In the genomic region with DNA sequence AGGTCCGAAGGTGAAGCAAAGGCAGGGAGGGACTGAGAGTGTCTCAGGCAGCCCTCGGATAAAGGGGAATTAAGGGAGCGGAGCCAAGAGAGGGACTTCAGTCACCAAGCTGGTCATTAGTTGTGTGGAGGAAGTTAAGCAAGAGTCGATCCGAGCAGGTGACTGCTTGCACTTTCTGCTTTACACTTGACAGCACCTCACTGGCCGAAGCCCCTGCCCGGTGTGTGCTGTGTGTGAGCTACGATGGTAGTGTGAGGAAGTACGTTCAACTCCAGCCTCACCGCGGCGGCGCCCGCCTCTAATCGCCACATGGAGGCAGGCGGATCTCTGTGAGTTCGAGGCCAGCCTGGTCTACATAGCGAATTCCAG, we compare ENCODE assay signal across 9 mouse cellular contexts. TPM values are rescaled to one million over a fixed set of nuclear protein-coding genes. Genes with fewer than 3 reads are reported as not detected.
DNase-seq lines count a peak whose midpoint lies in the region; ATAC-seq and TF ChIP-seq lines count a peak whose summit lies in the region.
"Had no signal": no experiment of that assay in that cellular context is flagged by ENCODE, and none has a peak within 500 bp of the region (broad histone marks: within the 10 kb centered on the region; RNA-seq: fewer than 3 reads in every experiment).

No protein-coding gene starts in this region.

- in situ Hi-C loops in Patski (cut with MboI; ENCODE audit: low pct_unique_long_range_greater_than_20kb): loop anchor here (5.0 kb wide), 1 partner anchor 37 kb away; no protein-coding TSS in a partner anchor

- no peak for DNase-seq in kidney, adult 18-20 months
- no peak for DNase-seq in Patski (ENCODE audit: low read depth, low spot score)
- DNase-seq in limb, embryonic 14.5 days (ENCODE audit: low spot score): no peak
- no peak for DNase-seq in left cerebral cortex, adult 9 months (ENCODE audit: low spot score in 2 of 2)
- no peak for DNase-seq in adipocyte (ENCODE audit: low spot score)

- no peak; the same call in 1 of the 2 replicates for ATAC-seq in kidney, embryonic 14.5 days (ENCODE audit: low FRiP score, low TSS enrichment)
- ATAC-seq in Patski: peak; percentile 4
- ATAC-seq in forebrain, embryonic 13.5 days: no peak; the same call in 1 of the 2 replicates
- ATAC-seq in limb, embryonic 14.5 days (ENCODE audit: low FRiP score, low read depth): peak; percentile 7; the same call in 1 of the 2 replicates
- peak; percentile 29 for ATAC-seq in neural tube, embryonic 14.5 days (ENCODE audit: low read depth)

- no peaks in the 10 kb centered on the region for H3K9me3 ChIP-seq in kidney, embryonic 14.5 days (ENCODE audit: control insufficient read depth, low read length)
- no peaks in the 10 kb centered on the region for H3K9me3 ChIP-seq in forebrain, embryonic 13.5 days (replicated peaks)
- H3K9me3 ChIP-seq in limb, embryonic 14.5 days (ENCODE audit: control insufficient read depth, low read length): no peaks in the 10 kb centered on the region
- H3K9me3 ChIP-seq in neural tube, embryonic 14.5 days (ENCODE audit: control insufficient read depth, low read length): no peaks in the 10 kb centered on the region

- H3K4me3 ChIP-seq in kidney, embryonic 14.5 days (ENCODE audit: low read length): peak overlapping the region; percentile 53
- H3K4me3 ChIP-seq in forebrain, embryonic 13.5 days: peak overlapping the region; percentile 57
- H3K4me3 ChIP-seq in limb, embryonic 14.5 days (replicated peaks; ENCODE audit: low read length): peak overlapping the region; percentile 69
- H3K4me3 ChIP-seq in neural tube, embryonic 14.5 days (ENCODE audit: low read depth, low read length): peak overlapping the region; percentile 68

- WGBS in kidney, embryonic 14.5 days: under 1% methylated on average over 18 of the region's 18 CpGs
- WGBS in forebrain, embryonic 13.5 days: 1% methylated on average over 18 of the region's 18 CpGs
- WGBS in limb, embryonic 14.5 days: under 1% methylated on average over 18 of the region's 18 CpGs
- under 1% methylated on average over 18 of the region's 18 CpGs for WGBS in neural tube, embryonic 14.5 days

- no peaks in the 10 kb centered on the region for H3K36me3 ChIP-seq in kidney, embryonic 14.5 days (ENCODE audit: control insufficient read depth, insufficient read depth, low read length)
- no peaks in the 10 kb centered on the region for H3K36me3 ChIP-seq in forebrain, embryonic 13.5 days (ENCODE audit: poor library complexity, severe bottlenecking)
- no peaks in the 10 kb centered on the region for H3K36me3 ChIP-seq in limb, embryonic 14.5 days (ENCODE audit: control insufficient read depth, insufficient read depth, low read length)
- no peaks in the 10 kb centered on the region for H3K36me3 ChIP-seq in neural tube, embryonic 14.5 days (ENCODE audit: control insufficient read depth, insufficient read depth, low read length)

- H3K27me3 ChIP-seq in kidney, embryonic 14.5 days (ENCODE audit: control insufficient read depth, insufficient read depth, low read length): no peaks in the 10 kb centered on the region
- no peaks in the 10 kb centered on the region for H3K27me3 ChIP-seq in Patski
- no peaks in the 10 kb centered on the region for H3K27me3 ChIP-seq in forebrain, embryonic 13.5 days
- H3K27me3 ChIP-seq in limb, embryonic 14.5 days (ENCODE audit: control insufficient read depth, insufficient read depth, low read length): no peaks in the 10 kb centered on the region
- H3K27me3 ChIP-seq in neural tube, embryonic 14.5 days (ENCODE audit: control insufficient read depth, insufficient read depth, low read length): no peaks in the 10 kb centered on the region

- H3K4me2 ChIP-seq in kidney, embryonic 14.5 days (replicated peaks; ENCODE audit: low read depth, low read length): peak overlapping the region; percentile 61
- peak overlapping the region; percentile 83 for H3K4me2 ChIP-seq in forebrain, embryonic 13.5 days
- peak overlapping the region; percentile 81 for H3K4me2 ChIP-seq in limb, embryonic 14.5 days (replicated peaks; ENCODE audit: low read depth, low read length, severe bottlenecking)
- H3K4me2 ChIP-seq in neural tube, embryonic 14.5 days (ENCODE audit: low read depth, low read length): peak overlapping the region; percentile 80

- peaks cover 18% of the 10 kb centered on the region; the same call in 1 of the 2 replicates for H3K4me1 ChIP-seq in kidney, embryonic 14.5 days (ENCODE audit: control insufficient read depth, insufficient read depth, low read length)
- H3K4me1 ChIP-seq in forebrain, embryonic 13.5 days: peaks cover 24% of the 10 kb centered on the region
- H3K4me1 ChIP-seq in limb, embryonic 14.5 days (ENCODE audit: control insufficient read depth, insufficient read depth, low read length): peaks cover 14% of the 10 kb centered on the region
- H3K4me1 ChIP-seq in neural tube, embryonic 14.5 days (ENCODE audit: control insufficient read depth, insufficient read depth, low read length): peaks cover 14% of the 10 kb centered on the region

- POLR2A ChIA-PET in Patski (lab: Charles Lee): interaction anchor here (0.6 kb wide), 1 partner anchor 31 kb away, joined by 3 read pairs; no protein-coding TSS in a partner anchor

- CTCF ChIA-PET in Patski (lab: Charles Lee): interaction anchor here (0.9 kb wide), 1 partner anchor 40 kb away, joined by 3 read pairs; no protein-coding TSS in a partner anchor

- no peak for TF ChIP-seq POLR2A in limb, embryonic 14.5 days (IDR thresholded peaks at IDR 0.05; ENCODE audit: borderline replicate concordance, extremely low read depth, insufficient read depth, insufficient read length)

- H3K27ac ChIP-seq in kidney, embryonic 14.5 days (ENCODE audit: low read depth, low read length): peak overlapping the region; percentile 88
- H3K27ac ChIP-seq in forebrain, embryonic 13.5 days: peak overlapping the region; percentile 94
- peak overlapping the region; percentile 97 for H3K27ac ChIP-seq in limb, embryonic 14.5 days (replicated peaks; ENCODE audit: low read depth, low read length)
- peak overlapping the region; percentile 96 for H3K27ac ChIP-seq in neural tube, embryonic 14.5 days (ENCODE audit: low read depth, low read length)

- no peak for TF ChIP-seq CTCF in Patski (IDR thresholded peaks at IDR 0.05)

- peak overlapping the region; percentile 60 for H3K9ac ChIP-seq in kidney, embryonic 14.5 days (ENCODE audit: low read depth, low read length)
- peak overlapping the region; percentile 75 for H3K9ac ChIP-seq in forebrain, embryonic 13.5 days
- peak overlapping the region; percentile 73 for H3K9ac ChIP-seq in limb, embryonic 14.5 days (ENCODE audit: low read depth, low read length, severe bottlenecking)
- peak overlapping the region; percentile 73 for H3K9ac ChIP-seq in neural tube, embryonic 14.5 days (replicated peaks; ENCODE audit: low read depth, low read length)

RNA-seq across cellular contexts. Expression of a gene that starts 0.4 kb away (rescaled TPM):
- 30.5 and 36.8 TPM in 2 replicates for polyA plus RNA-seq in kidney, embryonic 14.5 days (2014; fragmentation: Nextera tagmentation; extraction: Ambion mirVana)
- 39.9 TPM for polyA plus RNA-seq in Patski (2021)
- 19.8 and 22.1 TPM in 2 replicates for polyA plus RNA-seq in forebrain, embryonic 13.5 days (2015; fragmentation: Nextera tagmentation; extraction: Ambion mirVana)
- polyA plus RNA-seq in limb, embryonic 14.5 days (2012; rRNA removed): 110 and 155 TPM in 2 replicates
- polyA plus RNA-seq in limb, embryonic 14.5 days (2014; fragmentation: Nextera tagmentation; extraction: Ambion mirVana): 50.7 and 51.0 TPM in 2 replicates
- 13.3 and 16.2 TPM in 2 replicates for polyA plus RNA-seq in neural tube, embryonic 14.5 days (2014; fragmentation: Nextera tagmentation; extraction: Ambion mirVana)

RNA-seq across cellular contexts. Expression of a gene that starts 0.8 kb away (rescaled TPM):
- polyA plus RNA-seq in kidney, embryonic 14.5 days (2014; fragmentation: Nextera tagmentation; extraction: Ambion mirVana): 0.79 TPM in 1 of 2 replicates, not detected in the other
- polyA plus RNA-seq in Patski (2021): not detected
- polyA plus RNA-seq in forebrain, embryonic 13.5 days (2015; fragmentation: Nextera tagmentation; extraction: Ambion mirVana): not detected in 2 replicates
- not detected in 2 replicates for polyA plus RNA-seq in limb, embryonic 14.5 days (2012; rRNA removed)
- not detected in 2 replicates for polyA plus RNA-seq in limb, embryonic 14.5 days (2014; fragmentation: Nextera tagmentation; extraction: Ambion mirVana)
- not detected in 2 replicates for polyA plus RNA-seq in neural tube, embryonic 14.5 days (2014; fragmentation: Nextera tagmentation; extraction: Ambion mirVana)
- polyA plus RNA-seq: large intestine, adult 2 months had no signal

RNA-seq across cellular contexts. Expression of a gene that starts 46.5 kb away (rescaled TPM):
- polyA plus RNA-seq in kidney, embryonic 14.5 days (2014; fragmentation: Nextera tagmentation; extraction: Ambion mirVana): 90.0 and 124 TPM in 2 replicates
- polyA plus RNA-seq in Patski (2021): 24.7 TPM
- 52.3 and 79.6 TPM in 2 replicates for polyA plus RNA-seq in forebrain, embryonic 13.5 days (2015; fragmentation: Nextera tagmentation; extraction: Ambion mirVana)
- polyA plus RNA-seq in limb, embryonic 14.5 days (2012; rRNA removed): 635 and 699 TPM in 2 replicates
- 73.6 and 78.4 TPM in 2 replicates for polyA plus RNA-seq in limb, embryonic 14.5 days (2014; fragmentation: Nextera tagmentation; extraction: Ambion mirVana)
- polyA plus RNA-seq in neural tube, embryonic 14.5 days (2014; fragmentation: Nextera tagmentation; extraction: Ambion mirVana): 44.6 and 47.5 TPM in 2 replicates

Comparison
In these comparisons a context has a peak if more than half of its experiments do, and no peak if none do; other contexts are left out.
1. ATAC-seq: peak in Patski (single experiment), limb, embryonic 14.5 days (single experiment) and neural tube, embryonic 14.5 days (single experiment); none in kidney, embryonic 14.5 days (single experiment) and forebrain, embryonic 13.5 days (single experiment).
2. Peak in every context shown above with its lines, with median percentiles within 50 percentile points of each other: H3K27ac ChIP-seq, H3K4me2 ChIP-seq, H3K4me3 ChIP-seq and H3K9ac ChIP-seq.